Mouse (Mus musculus): ENCODE results near the gene Tmem114.

GRCm38 (mm10) chr16:8417011-8417720 lies 7.8 kb downstream of the Tmem114 start:
- TF ChIP-seq CTCF (IDR thresholded peaks at IDR 0.05; ENCODE audit: control insufficient read depth, insufficient read depth, low read length) = no peak
- no peak for TF ChIP-seq POLR2A (IDR thresholded peaks at IDR 0.05; ENCODE audit: borderline replicate concordance, control insufficient read depth, low read depth, low read length)
